ENCODE assay signal across 8 mouse cellular contexts in the genomic region with DNA sequence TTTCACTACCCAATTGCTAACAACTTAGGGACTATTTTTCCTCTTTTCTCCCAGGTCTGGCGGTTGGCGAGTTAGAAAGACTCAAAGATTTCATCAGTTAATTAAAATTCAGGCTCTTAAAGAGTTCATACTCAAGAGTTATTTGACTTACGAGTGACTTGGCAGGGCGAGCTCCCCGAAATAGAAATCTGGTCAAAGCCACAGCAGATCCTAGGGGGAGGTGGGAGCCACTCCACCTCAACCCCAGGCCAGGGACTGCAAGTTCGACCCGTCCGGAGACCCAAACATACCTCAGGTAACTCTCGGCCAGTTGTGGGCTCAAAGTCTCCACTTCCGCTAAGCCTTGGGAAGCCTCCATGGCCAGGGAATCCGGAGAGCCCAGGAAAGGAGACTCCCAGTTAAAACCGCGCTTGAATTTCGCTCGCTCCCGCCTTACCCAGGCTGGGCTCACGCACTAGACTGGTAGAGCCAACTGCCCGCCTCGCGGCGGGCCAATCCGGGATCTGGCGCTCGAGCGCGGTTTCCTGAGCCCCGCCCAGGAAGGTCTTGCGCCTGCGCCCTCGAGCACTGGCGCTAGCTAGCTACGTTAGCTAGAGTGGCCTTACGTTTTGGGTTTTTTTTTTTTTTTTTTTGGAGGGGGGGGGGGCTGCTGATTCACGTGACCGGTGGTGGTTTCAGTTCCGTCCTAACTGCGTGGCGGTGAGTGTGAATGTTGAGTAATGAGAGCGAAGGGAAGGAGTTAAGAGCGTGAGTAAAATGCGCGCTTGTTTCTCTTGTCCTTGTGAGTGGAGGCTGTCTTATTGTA. TPM values are rescaled to one million over a fixed set of nuclear protein-coding genes. Genes with fewer than 3 reads are reported as not detected.
DNase-seq lines count a peak whose midpoint lies in the region; ATAC-seq and TF ChIP-seq lines count a peak whose summit lies in the region.

A gene (minus strand): TSS at position 474 of the 805 bp plus-strand sequence.

- no peaks in the 10 kb centered on the region for H3K9me3 ChIP-seq in heart, embryonic 15.5 days (replicated peaks)
- no peaks in the 10 kb centered on the region for H3K9me3 ChIP-seq in liver, embryonic 14.5 days (ENCODE audit: control insufficient read depth, low read length)
- no peaks in the 10 kb centered on the region for H3K9me3 ChIP-seq in neural tube, embryonic 11.5 days (ENCODE audit: control insufficient read depth, low read length)
- H3K9me3 ChIP-seq in stomach, postnatal 0 days (ENCODE audit: control insufficient read depth, low read length), result no peaks in the 10 kb centered on the region

- no peaks in the 10 kb centered on the region for H3K4me1 ChIP-seq in brown adipose tissue, adult 24 weeks (ENCODE audit: control insufficient read depth, insufficient read depth, insufficient read length, low read length)
- no peaks in the 10 kb centered on the region for H3K4me1 ChIP-seq in heart, embryonic 15.5 days (replicated peaks)
- 0 out of 4 replicates have a peak, but pooled peaks cover 0 to 2% of the 10 kb centered on the region in 2 experiments for H3K4me1 ChIP-seq in liver, embryonic 14.5 days (replicated peaks; ENCODE audit: control insufficient read depth in 2 of 2, insufficient read depth in 2 of 2, low read length in 1 of 2)
- no peaks in the 10 kb centered on the region for H3K4me1 ChIP-seq in neural tube, embryonic 11.5 days (ENCODE audit: control insufficient read depth, insufficient read depth, low read length)
- H3K4me1 ChIP-seq in stomach, postnatal 0 days (replicated peaks; ENCODE audit: control insufficient read depth, insufficient read depth), result no peaks in the 10 kb centered on the region

- WGBS in heart, embryonic 15.5 days, result 5% methylated on average over 42 of the region's 42 CpGs
- whole genome bisulfite sequencing in liver, embryonic 14.5 days (ENCODE audit: insufficient replicate concordance), result 11% methylated on average over 41 of the region's 42 CpGs
- WGBS in neural tube, embryonic 11.5 days, result 13% methylated on average over 42 of the region's 42 CpGs
- whole genome bisulfite sequencing in stomach, postnatal 0 days, result 9% methylated on average over 38 of the region's 42 CpGs

- no peaks in the 10 kb centered on the region for H3K27me3 ChIP-seq in heart, embryonic 15.5 days
- H3K27me3 ChIP-seq in liver, embryonic 14.5 days (ENCODE audit: control insufficient read depth, insufficient read depth, low read length), result no peaks in the 10 kb centered on the region
- no peaks in the 10 kb centered on the region for H3K27me3 ChIP-seq in neural tube, embryonic 11.5 days (ENCODE audit: control insufficient read depth, insufficient read depth, low read length)
- no peaks in the 10 kb centered on the region for H3K27me3 ChIP-seq in stomach, postnatal 0 days (ENCODE audit: control insufficient read depth, insufficient read depth, low read length)

- 0 out of 2 replicates have a peak, but pooled peaks have one; percentile 19 for TF ChIP-seq EP300 in liver, embryonic 14.5 days (IDR thresholded peaks at IDR 0.05; ENCODE audit: low read depth)
- TF ChIP-seq EP300 in stomach, postnatal 0 days (optimal IDR thresholded peaks at IDR 0.05), result no peak

- H3K4me3 ChIP-seq in brown adipose tissue, adult 24 weeks (ENCODE audit: insufficient read depth, low read depth, low read length), result peak within 1 kb of the TSS; percentile 71
- peak within 1 kb of the TSS; percentile 58 for H3K4me3 ChIP-seq in heart, embryonic 15.5 days
- H3K4me3 ChIP-seq in liver, embryonic 14.5 days (ENCODE audit: insufficient read depth in 1 of 2, low read depth in 2 of 2, low read length in 2 of 2), result peak within 1 kb of the TSS; percentile 75 to 100
- H3K4me3 ChIP-seq in neural tube, embryonic 11.5 days (ENCODE audit: low read depth, low read length), result peak within 1 kb of the TSS; percentile 41
- peak within 1 kb of the TSS; percentile 47 for H3K4me3 ChIP-seq in stomach, postnatal 0 days (ENCODE audit: low read depth, low read length)

- no peak for TF ChIP-seq CTCF in liver, embryonic 14.5 days (IDR thresholded peaks at IDR 0.05; ENCODE audit: low read depth)
- TF ChIP-seq CTCF in stomach, postnatal 0 days (IDR thresholded peaks at IDR 0.05; ENCODE audit: low read depth), result no peak

- peak within 1 kb of the TSS; percentile 80 for H3K27ac ChIP-seq in brown adipose tissue, adult 24 weeks (replicated peaks; ENCODE audit: low read depth, low read length)
- H3K27ac ChIP-seq in heart, embryonic 15.5 days, result peak within 1 kb of the TSS; percentile 79
- peak within 1 kb of the TSS; percentile 68 for H3K27ac ChIP-seq in liver, embryonic 14.5 days
- H3K27ac ChIP-seq in neural tube, embryonic 11.5 days (ENCODE audit: low read depth, low read length), result 0 out of 2 replicates have a peak within 1 kb of the TSS, but pooled peaks have one; percentile 14
- 0 out of 2 replicates have a peak within 1 kb of the TSS, but pooled peaks have one; percentile 5 for H3K27ac ChIP-seq in stomach, postnatal 0 days (replicated peaks)

- H3K4me2 ChIP-seq in heart, embryonic 15.5 days, result peak within 1 kb of the TSS; percentile 60
- H3K4me2 ChIP-seq in liver, embryonic 14.5 days (ENCODE audit: low read depth), result peak within 1 kb of the TSS; percentile 66
- H3K4me2 ChIP-seq in neural tube, embryonic 11.5 days (ENCODE audit: low read depth), result peak within 1 kb of the TSS; percentile 36
- peak within 1 kb of the TSS; percentile 53 for H3K4me2 ChIP-seq in stomach, postnatal 0 days (replicated peaks; ENCODE audit: low read depth)

- H3K36me3 ChIP-seq in heart, embryonic 15.5 days, result no peaks in the 10 kb centered on the region
- H3K36me3 ChIP-seq in liver, embryonic 14.5 days (replicated peaks; ENCODE audit: control insufficient read depth, insufficient read depth, low read depth), result no peaks in the 10 kb centered on the region
- no peaks in the 10 kb centered on the region for H3K36me3 ChIP-seq in neural tube, embryonic 11.5 days (ENCODE audit: control insufficient read depth, insufficient read depth, low read length)
- H3K36me3 ChIP-seq in stomach, postnatal 0 days (ENCODE audit: control insufficient read depth, insufficient read depth, low read length), result no peaks in the 10 kb centered on the region

- peak; percentile 100 for ATAC-seq in heart, embryonic 15.5 days (replicated peaks; ENCODE audit: insufficient number of reproducible peaks, insufficient read depth, low FRiP score, low read depth)
- ATAC-seq in liver, embryonic 14.5 days (ENCODE audit: insufficient read depth), result peak; percentile 98
- peak; percentile 97 for ATAC-seq in neural tube, embryonic 11.5 days (ENCODE audit: insufficient read depth, low FRiP score, low TSS enrichment)
- peak; percentile 98 for ATAC-seq in stomach, postnatal 0 days (ENCODE audit: low FRiP score, low TSS enrichment)

- DNase-seq in CD4-positive, CD25-positive, alpha-beta regulatory T cell, adult 2 months (ENCODE audit: low read depth, low spot score), result peak; percentile 96
- peak; percentile 83 for DNase-seq in fibroblast of lung, adult 2 months (ENCODE audit: low read depth)
- DNase-seq in kidney, postnatal 25 days, result peak; percentile 88 to 96
- DNase-seq in liver, embryonic 14.5 days (ENCODE audit: low read depth in 3 of 3, low spot score in 3 of 3), result peak; percentile 79 to 84 (median 82)
- peak; percentile 93 for DNase-seq in neural tube, embryonic 11.5 days (ENCODE audit: low spot score)
- DNase-seq in stomach, postnatal 0 days (ENCODE audit: low spot score), result peak; percentile 90

- H3K9ac ChIP-seq in heart, embryonic 15.5 days, result peak within 1 kb of the TSS; percentile 57
- peak within 1 kb of the TSS; percentile 81 for H3K9ac ChIP-seq in liver, embryonic 14.5 days (replicated peaks)
- peak within 1 kb of the TSS; percentile 59 for H3K9ac ChIP-seq in neural tube, embryonic 11.5 days (ENCODE audit: low read length)
- peak within 1 kb of the TSS; percentile 58 for H3K9ac ChIP-seq in stomach, postnatal 0 days (ENCODE audit: low read length)

RNA-seq across cellular contexts. Expression of the gene that starts here (rescaled TPM):
- polyA plus RNA-seq in brown adipose tissue, adult 24 weeks (2012; ENCODE audit: insufficient read depth, insufficient read length, missing spikeins), result 0.32 TPM in 1 of 2 replicates, not detected in the other
- 6.5 and 7.7 TPM in 2 replicates for polyA plus RNA-seq in heart, embryonic 15.5 days (2015; fragmentation: Nextera tagmentation; extraction: Ambion mirVana)
- 3.1 and 5.3 TPM in 2 replicates for polyA plus RNA-seq in liver, embryonic 14.5 days (2012; rRNA removed)
- polyA plus RNA-seq in liver, embryonic 14.5 days (2014; fragmentation: Nextera tagmentation; extraction: Ambion mirVana), result 11.1 and 14.7 TPM in 2 replicates
- 18.1 and 19.0 TPM in 2 replicates for polyA plus RNA-seq in neural tube, embryonic 11.5 days (2014; fragmentation: Nextera tagmentation; extraction: Ambion mirVana)
- polyA plus RNA-seq in stomach, postnatal 0 days (2015; fragmentation: Nextera tagmentation; extraction: Ambion mirVana), result 1.5 and 1.9 TPM in 2 replicates

Comparison
In these comparisons a context has a peak if more than half of its experiments do, and no peak if none do; other contexts are left out.
1. Peak in every context shown above with its lines: DNase-seq, ATAC-seq, H3K4me3 ChIP-seq and H3K27ac ChIP-seq.
2. H3K27ac ChIP-seq: peak in every context shown above with its lines; median percentile 80 in brown adipose tissue, adult 24 weeks; 79 in heart, embryonic 15.5 days; 68 in liver, embryonic 14.5 days; 14 in neural tube, embryonic 11.5 days; 5 in stomach, postnatal 0 days.